Mouse (Mus musculus) C2C12 (cell line): Measurements from ENCODE around the gene Laptm5. TPM values are rescaled to one million over a fixed set of nuclear protein-coding genes. Genes with fewer than 3 reads are reported as not detected.

Source experiments
- H3K27me3 ChIP-seq: one replicate; pipeline ENCODE4 v1.6.1; 2011; ENCODE audit not compliant: control insufficient read depth, insufficient read depth, insufficient read length
- H3K36me3 ChIP-seq: one replicate; pipeline ENCODE4 v1.6.1; 2011; ENCODE audit not compliant: control insufficient read depth, insufficient read depth
- H3K4me3 ChIP-seq: one replicate; pipeline ENCODE4 v1.5.1; 2011; ENCODE audit warnings: mild to moderate bottlenecking, control low read depth; ENCODE audit not compliant: poor library complexity, insufficient read depth, severe bottlenecking
- H3K79me2 ChIP-seq: one replicate; pipeline ENCODE4 v1.6.1; 2011; ENCODE audit not compliant: control insufficient read depth, insufficient read depth
- H3K79me3 ChIP-seq: one replicate; pipeline ENCODE4 v1.6.1; 2011; ENCODE audit warnings: low read depth, control low read depth
- H3ac ChIP-seq: one replicate; pipeline ENCODE3; 2011; ENCODE audit warnings: low read depth; ENCODE audit not compliant: control insufficient read depth, insufficient read length
- CEBPB ChIP-seq: IDR thresholded peaks from one replicate; pipeline ENCODE4 v1.6.1; 2011; ENCODE audit warnings: low read depth, mild to moderate bottlenecking, control low read depth, moderate library complexity
- CTCF ChIP-seq: IDR thresholded peaks from one replicate; pipeline ENCODE4 v1.5.1; 2011; ENCODE audit not compliant: control insufficient read depth, insufficient read depth, insufficient read length
- FOSL1 ChIP-seq: IDR thresholded peaks from one replicate; pipeline ENCODE4 v1.8.0; 2011; ENCODE audit warnings: mild to moderate bottlenecking, low read length; ENCODE audit not compliant: poor library complexity, insufficient read depth, severe bottlenecking
- MAX ChIP-seq: IDR thresholded peaks from one replicate; pipeline ENCODE4 v1.6.1; 2011; ENCODE audit warnings: mild to moderate bottlenecking, control low read depth
- MYOD1 ChIP-seq: IDR thresholded peaks from one replicate; pipeline ENCODE4 v1.6.1; 2011; ENCODE audit warnings: low read depth; ENCODE audit not compliant: control insufficient read depth, insufficient read length
- MYOG ChIP-seq: IDR thresholded peaks from one replicate; pipeline ENCODE4 v1.6.1; 2011; ENCODE audit not compliant: control insufficient read depth, insufficient read length; ENCODE audit errors: extremely low read depth
- USF1 ChIP-seq: IDR thresholded peaks from one replicate; pipeline ENCODE4 v1.6.1; 2011; ENCODE audit warnings: low read depth, mild to moderate bottlenecking, control low read depth, moderate library complexity
- polyA plus RNA-seq: library from polyadenylated mRNA; unstranded; fragments of >200 nt; fragmentation: generic; extraction: Trizol; gene quantifications from one replicate; pipeline ENCODE4 v1.2.1, GENCODE M21; 2012; ENCODE audit warnings: missing spikeins

Gene Laptm5
- polyA plus RNA-seq, 1 experiment = 0.08 TPM

DNA sequence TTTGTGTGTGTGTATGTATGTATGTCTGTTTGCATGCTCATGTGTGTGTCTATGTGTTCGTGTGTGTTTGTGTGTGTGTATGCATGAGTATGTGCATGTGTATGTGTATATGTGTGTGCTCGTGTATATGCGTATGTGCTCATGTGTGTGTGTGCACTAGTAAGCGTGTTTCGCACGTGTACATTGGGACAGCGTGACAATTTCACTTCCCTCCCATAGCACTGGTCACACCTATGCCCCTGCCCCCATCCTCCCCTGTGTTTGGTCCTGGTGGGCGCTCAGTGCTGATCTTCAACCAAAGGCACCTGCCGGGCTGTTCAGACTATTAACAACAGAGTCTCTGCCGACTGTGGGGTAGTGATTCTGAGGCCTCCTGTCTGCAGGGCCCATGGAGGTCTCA lies 4.8 kb upstream of the Laptm5 start:
- Histone ChIP-seq H3ac (no peak overlapping the region), H3K36me3 (no peaks in the 10 kb centered on the region), H3K27me3 (peaks cover 3% of the 10 kb centered on the region)

DNA sequence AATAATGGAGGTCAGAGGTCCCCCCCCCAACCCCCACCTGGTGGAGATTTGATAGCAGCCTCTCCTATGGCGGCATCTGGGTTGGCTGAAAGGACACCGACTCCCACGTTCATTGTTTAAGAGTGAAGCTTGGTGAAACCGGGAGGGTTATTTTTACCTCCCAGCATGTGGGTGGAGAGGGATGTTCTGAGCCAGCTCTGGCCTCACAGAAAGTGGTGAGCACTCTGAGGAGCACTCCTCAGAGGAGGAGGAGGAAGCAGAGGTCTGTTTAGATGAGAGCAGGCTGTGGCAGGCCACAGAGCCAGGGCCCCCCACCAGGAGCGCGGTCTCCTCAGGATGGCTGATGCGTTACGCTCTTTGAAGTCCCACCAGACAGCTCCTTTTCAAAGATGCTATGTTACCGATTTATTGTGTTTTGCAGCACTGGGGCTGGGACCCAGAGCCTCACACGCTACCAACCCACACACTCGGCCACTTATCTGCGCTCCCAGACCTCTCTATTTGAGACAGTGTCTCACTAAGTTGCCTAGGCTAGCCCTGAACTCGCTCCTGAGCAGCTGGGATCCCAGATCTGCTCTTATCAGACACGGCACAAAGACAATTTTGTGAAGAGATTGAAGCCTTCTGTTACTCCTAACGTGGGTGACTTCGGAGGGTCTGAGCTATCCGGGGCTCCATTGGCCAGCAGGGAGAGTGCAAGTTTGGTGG lies 3.6 kb upstream of the Laptm5 start:
- H3K79me3 ChIP-seq = no peaks in the 10 kb centered on the region
- TF ChIP-seq FOSL1 (no peak), MYOG (no peak), CEBPB (no peak), MYOD1 (no peak), MAX (no peak), CTCF (no peak), USF1 (no peak)
- H3ac ChIP-seq = no peak overlapping the region
- no peak overlapping the region for H3K4me3 ChIP-seq
- H3K27me3 ChIP-seq = no peaks in the 10 kb centered on the region
- no peaks in the 10 kb centered on the region for H3K36me3 ChIP-seq
- H3K79me2 ChIP-seq = no peaks in the 10 kb centered on the region

More for the DNA sequence above, 4.8 kb upstream of the Laptm5 start:
- Histone ChIP-seq H3K79me3 (no peaks in the 10 kb centered on the region), H3K4me3 (no peak overlapping the region), H3K79me2 (no peaks in the 10 kb centered on the region)
- TF ChIP-seq USF1 = no peak
- TF ChIP-seq MYOD1 = no peak
- TF ChIP-seq MAX = no peak
- TF ChIP-seq MYOG = no peak
- no peak for TF ChIP-seq CEBPB
- TF ChIP-seq FOSL1 = no peak
- no peak for TF ChIP-seq CTCF

DNA sequence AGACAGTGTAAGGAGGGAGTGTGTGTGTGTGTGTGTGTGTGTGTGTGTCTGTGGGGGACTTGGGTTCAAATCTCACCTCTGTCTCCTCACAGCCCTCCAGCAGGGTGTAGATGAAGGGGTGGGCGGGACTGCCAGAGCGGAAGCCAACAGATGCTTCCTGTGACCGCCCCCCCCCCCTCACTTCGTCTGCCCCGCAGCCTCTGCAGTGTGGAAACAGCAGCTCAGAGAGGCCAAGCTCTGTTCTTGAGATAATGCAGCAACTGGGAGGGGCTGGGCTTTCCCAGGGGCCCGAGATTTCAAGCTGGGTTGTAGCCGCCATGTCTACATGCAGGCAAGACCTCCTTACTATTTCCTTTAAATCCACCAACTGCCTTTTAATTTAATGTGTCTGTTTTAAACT lies 2.3 kb upstream of the Laptm5 start:
- TF ChIP-seq CTCF (no peak), USF1 (no peak), MAX (no peak), FOSL1 (no peak), MYOG (no peak)
- H3K79me3 ChIP-seq = no peaks in the 10 kb centered on the region
- H3K36me3 ChIP-seq = no peaks in the 10 kb centered on the region
- H3K27me3 ChIP-seq = no peaks in the 10 kb centered on the region
- no peak overlapping the region for H3K4me3 ChIP-seq
- no peak overlapping the region for H3ac ChIP-seq
- H3K79me2 ChIP-seq = no peaks in the 10 kb centered on the region

DNA sequence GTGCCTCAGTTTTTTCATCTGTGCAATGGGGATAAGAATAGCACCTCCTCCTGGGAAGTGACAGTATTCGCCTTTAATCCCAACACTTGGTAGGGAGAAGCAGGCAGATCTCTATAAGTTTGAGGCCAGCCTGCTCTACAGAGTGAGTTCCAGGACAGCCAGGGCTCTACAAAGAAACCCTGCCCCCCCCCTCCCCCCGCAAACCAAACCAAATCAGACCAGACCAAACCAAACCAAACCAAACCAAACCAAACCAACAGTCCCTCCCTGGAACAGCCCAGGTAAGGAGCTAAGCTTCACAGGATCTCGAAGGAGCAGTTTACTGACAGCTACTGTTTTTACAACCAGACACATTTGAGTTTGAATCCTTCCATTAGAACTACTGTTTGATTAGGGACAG lies 299 bp upstream of the Laptm5 start:
- H3K36me3 ChIP-seq = no peaks in the 10 kb centered on the region
- no peak overlapping the region for H3K4me3 ChIP-seq
- no peaks in the 10 kb centered on the region for H3K27me3 ChIP-seq
- H3K79me2 ChIP-seq = no peaks in the 10 kb centered on the region
- no peaks in the 10 kb centered on the region for H3K79me3 ChIP-seq
- H3ac ChIP-seq = no peak overlapping the region
- TF ChIP-seq CEBPB (no peak), MYOG (no peak), MYOD1 (no peak), USF1 (no peak), MAX (no peak), CTCF (no peak), FOSL1 (no peak)

DNA sequence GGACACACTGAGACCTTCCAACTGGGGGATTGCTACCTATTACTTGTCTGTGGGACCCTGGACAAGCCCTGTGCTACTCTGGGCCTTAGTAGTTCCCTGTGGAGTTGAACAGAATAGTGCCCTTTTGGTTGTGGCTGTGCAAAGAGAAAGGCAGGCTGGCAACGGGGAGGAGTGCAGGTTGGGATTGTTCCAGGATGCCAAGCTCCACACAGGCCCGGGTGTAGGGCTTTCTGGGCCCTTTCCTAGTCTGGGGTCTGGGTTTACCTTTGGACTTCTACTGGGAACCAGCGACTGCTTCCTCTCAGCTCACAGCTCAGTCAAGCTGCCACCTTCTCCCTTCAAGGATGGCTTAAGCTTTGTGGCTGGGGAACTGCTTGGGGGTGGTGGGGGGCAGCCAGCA lies 586 bp downstream of the Laptm5 start:
- no peak overlapping the region for H3ac ChIP-seq
- H3K79me2 ChIP-seq = no peaks in the 10 kb centered on the region
- H3K27me3 ChIP-seq = no peaks in the 10 kb centered on the region
- no peak overlapping the region for H3K4me3 ChIP-seq
- TF ChIP-seq MYOD1 = no peak
- TF ChIP-seq USF1 = no peak
- no peak for TF ChIP-seq FOSL1
- no peak for TF ChIP-seq CEBPB
- TF ChIP-seq CTCF = no peak
- no peak for TF ChIP-seq MYOG
- TF ChIP-seq MAX = no peak
- H3K36me3 ChIP-seq = no peaks in the 10 kb centered on the region
- no peaks in the 10 kb centered on the region for H3K79me3 ChIP-seq

DNA sequence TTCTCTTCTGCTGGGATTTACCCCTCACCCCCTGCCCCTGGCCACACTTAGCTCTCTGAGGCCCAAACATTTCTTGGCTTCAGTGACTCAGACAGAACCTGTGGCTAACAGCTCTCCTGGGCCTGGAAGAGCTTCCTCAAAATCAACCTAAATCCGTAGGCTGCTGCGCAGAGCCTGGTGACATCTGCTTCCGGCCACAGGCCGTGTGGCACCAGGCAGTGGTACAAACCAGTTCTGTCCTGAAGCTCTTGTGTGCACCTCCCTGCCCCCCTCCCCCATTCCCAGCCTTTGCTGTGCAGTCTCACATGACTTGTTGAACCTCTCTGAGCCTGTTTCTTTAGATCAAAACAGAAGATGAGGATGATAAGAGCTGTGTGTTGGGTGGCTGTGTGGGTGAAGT lies 1.1 kb downstream of the Laptm5 start:
- Histone ChIP-seq H3K4me3 (no peak overlapping the region), H3K79me2 (no peaks in the 10 kb centered on the region), H3ac (no peak overlapping the region), H3K36me3 (no peaks in the 10 kb centered on the region), H3K27me3 (no peaks in the 10 kb centered on the region), H3K79me3 (no peaks in the 10 kb centered on the region)
- TF ChIP-seq MYOD1 = no peak
- no peak for TF ChIP-seq CEBPB
- TF ChIP-seq MAX = no peak
- TF ChIP-seq USF1 = no peak
- TF ChIP-seq MYOG = no peak
- no peak for TF ChIP-seq FOSL1
- no peak for TF ChIP-seq CTCF
